Mouse (Mus musculus) thymus, adult 2 months (tissue): Measurements from ENCODE around the gene Trip10. TPM values are rescaled to one million over a fixed set of nuclear protein-coding genes. Genes with fewer than 3 reads are reported as not detected.

Experiments used
- DNase-seq: peaks from one replicate; pipeline ENCODE4 v3.0.0; 2021
- H3K27ac ChIP-seq: fragments of 200-500 bp; 2 replicates; pipeline ENCODE4 v1.5.1; 2012; ENCODE audit warnings: low read length, control low read depth; ENCODE audit not compliant: control insufficient read depth, insufficient read depth
- H3K27me3 ChIP-seq: fragments of 200-500 bp; 2 replicates; pipeline ENCODE4 v1.6.1; 2012; ENCODE audit warnings: mild to moderate bottlenecking, low read length, moderate library complexity, mixed read lengths; ENCODE audit not compliant: control insufficient read depth, insufficient read depth
- H3K36me3 ChIP-seq: fragments of 200-500 bp; 2 replicates; pipeline ENCODE4 v1.6.1; 2012; ENCODE audit warnings: mild to moderate bottlenecking, low read length, moderate library complexity; ENCODE audit not compliant: control insufficient read depth, insufficient read depth
- H3K4me1 ChIP-seq: fragments of 200-500 bp; replicated peaks from 2 replicates; pipeline ENCODE4 v1.6.1; 2012; ENCODE audit warnings: low read length; ENCODE audit not compliant: control insufficient read depth, insufficient read depth
- H3K4me3 ChIP-seq: fragments of 200-500 bp; 2 replicates; pipeline ENCODE4 v1.5.1; 2012; ENCODE audit warnings: mild to moderate bottlenecking, low read length, control low read depth, moderate library complexity; ENCODE audit not compliant: control insufficient read depth, insufficient read depth
- CTCF ChIP-seq: fragments of 200-500 bp; IDR thresholded peaks from 2 replicates; pipeline ENCODE4 v1.5.1; 2012; ENCODE audit warnings: mild to moderate bottlenecking, control low read depth, low read length, moderate library complexity, borderline replicate concordance; ENCODE audit not compliant: control insufficient read depth, poor library complexity, insufficient read depth; ENCODE audit errors: extremely low read depth
- POLR2A ChIP-seq: fragments of 200-500 bp; IDR thresholded peaks from 2 replicates; pipeline ENCODE4 v1.6.1; 2012; ENCODE audit warnings: mild to moderate bottlenecking, low read length, control low read depth, moderate library complexity; ENCODE audit not compliant: control insufficient read depth, poor library complexity, insufficient read depth; ENCODE audit errors: extremely low read depth
- WGBS: fragments of 180-500 bp; shearing (Covaris S2); methylation state at CpG from one replicate; pipeline ENCODE4 v1.1.7; 2018; 5-methylcytosine and 5-hydroxymethylcytosine counted together
- polyA plus RNA-seq: library from polyadenylated mRNA; depleted of rRNA; stranded (reverse); fragments of >200 nt; gene quantifications from 2 replicates; pipeline ENCODE4 v1.2.3, GENCODE M21; 2012

The Trip10 gene
- polyA plus RNA-seq, 1 experiment: 14.8 TPM

DNA sequence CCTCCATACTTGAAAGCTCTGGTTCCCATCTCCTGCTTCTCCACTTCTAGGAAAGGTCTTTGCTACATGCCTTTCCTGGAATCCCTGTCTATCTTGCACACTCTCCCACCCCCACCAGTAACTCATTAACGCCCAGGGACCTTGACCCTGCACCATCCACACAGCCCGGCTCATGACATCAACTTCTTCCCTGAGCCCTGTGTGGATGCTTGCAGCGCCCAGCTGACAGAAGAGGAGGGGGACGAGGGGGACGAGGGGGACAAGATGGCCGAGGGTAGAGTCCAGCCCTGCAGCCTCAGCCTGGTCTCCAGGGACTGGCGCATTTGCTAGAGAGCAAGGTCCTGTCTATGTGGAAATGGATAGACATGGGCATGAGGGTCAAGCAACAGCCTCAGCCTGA lies 16.2 kb upstream of the Trip10 start:
- WGBS: 75% methylated on average over 7 of the region's 7 CpGs
- peaks cover 7% of the 10 kb centered on the region; the same call in 1 of the 2 replicates for H3K4me1 ChIP-seq
- H3K27me3 ChIP-seq: no peaks in the 10 kb centered on the region
- no peak for DNase-seq
- TF ChIP-seq POLR2A (no peak), CTCF (no peak)
- H3K27ac ChIP-seq: no peak overlapping the region
- peaks cover 23% of the 10 kb centered on the region for H3K36me3 ChIP-seq
- no peak overlapping the region for H3K4me3 ChIP-seq

DNA sequence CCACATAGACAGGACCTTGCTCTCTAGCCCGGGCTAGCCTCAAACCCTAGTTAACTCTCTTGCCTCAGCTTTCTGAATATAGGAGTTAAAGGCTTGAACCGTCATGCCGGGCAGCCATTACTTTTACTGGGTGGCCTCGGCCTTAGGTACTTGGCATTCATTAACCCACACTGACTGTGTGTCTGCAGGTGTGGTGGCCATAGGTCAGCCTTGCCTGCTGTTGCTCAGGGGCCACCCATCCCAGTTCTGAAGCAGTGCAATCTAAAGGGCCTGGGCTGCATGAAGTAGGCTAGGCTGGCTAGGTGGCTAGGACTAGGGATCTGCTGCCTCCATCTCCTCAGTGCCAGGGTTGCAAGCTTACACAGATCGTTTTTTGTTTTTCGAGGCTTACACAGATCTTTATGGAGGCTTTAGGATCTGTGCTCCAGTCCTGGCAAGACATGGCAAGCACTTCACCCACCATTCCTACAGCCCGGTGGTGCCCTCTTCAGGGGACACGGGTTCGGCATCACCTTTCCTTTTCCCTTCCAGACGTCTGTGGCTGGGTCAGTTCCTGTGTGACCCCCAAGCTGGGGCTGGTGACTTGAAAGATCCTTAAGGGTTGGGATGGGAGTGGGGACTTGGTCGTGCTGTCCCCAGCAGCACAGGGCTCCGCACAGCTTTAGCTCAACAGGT lies 14.9 kb upstream of the Trip10 start:
- TF ChIP-seq CTCF (no peak), POLR2A (no peak)
- Histone ChIP-seq H3K27ac (no peak overlapping the region), H3K36me3 (peaks cover 27% of the 10 kb centered on the region), H3K4me1 (peaks cover 7% of the 10 kb centered on the region; the same call in 1 of the 2 replicates), H3K27me3 (no peaks in the 10 kb centered on the region), H3K4me3 (no peak overlapping the region)
- WGBS: 99% methylated on average over 12 of the region's 12 CpGs
- DNase-seq: no peak

DNA sequence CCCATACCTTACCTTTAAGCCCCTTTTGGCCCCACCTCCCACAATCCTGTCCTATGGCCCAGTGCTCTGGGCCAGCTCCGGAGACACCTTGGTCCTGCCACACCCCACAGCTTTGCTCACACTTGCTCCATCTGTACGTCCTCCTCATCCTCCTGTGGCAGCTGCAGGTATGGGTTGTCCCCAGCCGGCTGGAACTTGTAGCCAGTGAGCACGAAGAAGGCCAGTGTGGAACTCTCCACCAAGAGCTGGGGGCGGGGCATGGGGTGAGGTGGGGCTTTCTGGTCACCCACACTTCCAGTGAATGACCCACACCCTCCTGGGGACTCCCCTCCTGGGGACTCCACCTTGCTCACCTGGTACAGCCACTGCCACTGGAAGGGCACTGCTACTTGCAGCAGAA lies 13.5 kb upstream of the Trip10 start:
- WGBS: 93% methylated on average over 5 of the region's 5 CpGs
- no peak for DNase-seq
- Histone ChIP-seq H3K4me1 (no peaks in the 10 kb centered on the region), H3K27me3 (no peaks in the 10 kb centered on the region), H3K36me3 (peaks cover 27% of the 10 kb centered on the region), H3K27ac (no peak overlapping the region), H3K4me3 (no peak overlapping the region)
- no peak for TF ChIP-seq CTCF
- no peak for TF ChIP-seq POLR2A

DNA sequence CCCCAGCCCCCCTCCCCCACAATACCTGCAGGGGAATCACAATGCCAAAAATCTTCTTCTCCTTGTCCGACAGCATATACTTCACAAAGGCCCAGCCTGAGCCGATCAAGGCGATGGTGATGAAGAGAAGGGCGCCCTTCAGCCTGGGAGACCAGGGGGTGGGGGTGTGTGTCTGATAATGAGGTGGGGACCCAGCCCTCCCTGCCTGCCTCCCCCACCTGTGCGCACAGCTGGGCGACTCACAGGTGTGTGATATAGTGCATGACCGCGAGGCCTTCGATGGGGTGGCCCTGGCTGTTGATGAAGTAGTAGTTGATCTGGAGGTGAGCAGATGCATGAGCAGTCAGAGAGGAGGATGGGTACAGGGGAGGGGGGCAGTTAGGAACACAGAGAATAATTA lies 12.1 kb upstream of the Trip10 start:
- TF ChIP-seq POLR2A: no peak
- no peak for TF ChIP-seq CTCF
- Histone ChIP-seq H3K4me3 (no peak overlapping the region), H3K27ac (no peak overlapping the region), H3K36me3 (peaks cover 27% of the 10 kb centered on the region), H3K27me3 (no peaks in the 10 kb centered on the region), H3K4me1 (no peaks in the 10 kb centered on the region)
- 98% methylated on average over 9 of the region's 9 CpGs for WGBS
- no peak for DNase-seq

DNA sequence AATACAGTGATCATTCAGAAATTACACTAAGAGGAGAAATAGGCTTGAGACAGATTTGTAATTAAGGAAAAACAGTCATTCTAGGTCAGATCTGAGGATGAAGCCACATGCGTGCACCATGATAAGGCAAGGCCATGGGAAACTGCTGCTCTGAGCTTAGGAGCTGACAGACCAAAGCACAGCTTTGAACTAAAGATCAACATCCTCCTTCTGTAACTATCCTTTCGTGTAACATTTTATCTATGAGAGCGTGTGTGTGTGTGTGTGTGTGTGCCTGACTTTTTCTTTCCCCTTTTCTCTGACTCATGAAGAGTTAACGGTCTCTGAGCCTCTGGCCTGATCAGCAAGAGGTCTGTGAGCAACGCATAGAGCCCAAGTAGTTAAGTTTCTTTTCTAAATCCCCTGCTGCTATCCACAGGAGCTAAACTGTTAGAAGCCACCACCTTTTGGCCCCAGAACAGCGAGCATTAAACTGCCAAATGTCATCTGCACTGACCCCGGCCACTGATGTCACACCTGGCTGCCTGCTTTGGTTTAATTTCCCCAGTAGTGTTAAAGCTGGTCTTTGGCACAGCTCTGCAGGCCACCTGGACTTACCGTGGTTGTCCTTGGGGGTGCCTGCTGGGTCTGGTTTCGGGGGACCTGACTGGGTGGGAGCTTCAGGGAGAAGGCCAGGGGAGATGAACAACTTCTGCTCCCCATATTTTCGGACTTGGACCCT lies 5.4 kb upstream of the Trip10 start:
- Histone ChIP-seq H3K27me3 (no peaks in the 10 kb centered on the region), H3K27ac (no peak overlapping the region), H3K4me1 (peaks cover 14% of the 10 kb centered on the region), H3K4me3 (no peak overlapping the region), H3K36me3 (peaks cover 6% of the 10 kb centered on the region)
- no peak for TF ChIP-seq CTCF
- no peak for TF ChIP-seq POLR2A
- 91% methylated on average over 10 of the region's 10 CpGs for WGBS
- DNase-seq: no peak

DNA sequence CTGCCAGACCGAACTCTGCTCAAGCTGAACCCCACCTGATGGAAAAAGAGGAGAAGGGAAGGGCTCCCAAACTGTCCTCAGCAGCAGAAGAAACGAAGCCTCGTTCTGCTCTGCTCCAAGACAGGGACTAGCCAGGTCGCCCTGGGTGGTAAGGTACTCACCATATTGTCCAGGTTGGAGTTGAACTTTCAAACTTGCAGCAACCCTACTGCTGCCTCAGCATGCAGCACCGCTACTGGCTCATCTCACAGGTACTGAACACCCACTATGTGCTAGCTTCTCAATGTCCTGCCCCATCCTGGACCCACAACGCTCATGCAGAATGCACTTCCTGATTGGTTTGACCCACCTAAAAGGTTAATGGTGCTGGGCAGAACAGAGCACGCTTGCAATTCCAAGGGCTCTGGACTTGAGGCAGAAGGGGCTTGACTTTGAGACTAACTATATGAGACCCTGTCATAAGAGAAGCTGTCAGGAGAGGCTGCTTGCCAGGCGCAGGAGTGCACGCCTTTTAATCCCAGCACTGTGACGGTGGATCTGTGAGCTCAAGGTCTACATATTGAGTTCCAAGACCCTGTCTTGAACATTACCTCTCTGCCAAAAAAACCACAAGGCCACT lies 3.8 kb upstream of the Trip10 start:
- no peak for TF ChIP-seq CTCF
- no peak for TF ChIP-seq POLR2A
- Histone ChIP-seq H3K36me3 (peaks cover 6% of the 10 kb centered on the region), H3K27ac (no peak overlapping the region), H3K4me1 (peaks cover 26% of the 10 kb centered on the region), H3K4me3 (no peak overlapping the region), H3K27me3 (no peaks in the 10 kb centered on the region)
- DNase-seq: no peak
- WGBS: 95% methylated on average over 10 of the region's 10 CpGs
